Comparison of ENCODE assay signal across 8 mouse cellular contexts in the genomic region with DNA sequence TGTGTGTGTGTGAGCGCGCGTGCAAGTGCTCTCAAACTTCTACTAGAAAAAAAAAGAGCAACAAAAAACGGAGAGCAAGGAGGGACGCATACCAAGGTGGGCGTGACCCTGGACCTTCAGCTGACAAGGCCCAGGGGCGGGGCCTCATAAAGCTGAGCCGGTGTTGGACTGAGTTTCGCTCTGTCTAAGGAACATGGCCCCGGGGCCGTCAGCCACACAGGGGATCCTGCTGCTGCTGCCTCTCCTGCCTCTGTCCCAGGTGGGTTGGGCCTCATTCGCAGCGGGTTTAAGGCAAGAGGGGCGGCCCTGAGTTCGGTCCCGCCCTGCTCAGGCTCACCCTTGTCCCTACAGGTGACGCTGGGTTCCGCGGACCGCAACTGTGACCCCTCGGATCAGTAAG. TPM values are rescaled to one million over a fixed set of nuclear protein-coding genes. Genes with fewer than 3 reads are reported as not detected.
DNase-seq lines count a peak whose midpoint lies in the region; ATAC-seq lines count a peak whose summit lies in the region.

A gene (plus strand): TSS at position 163 of the 400 bp plus-strand sequence.

- 10% methylated on average over 21 of the region's 21 CpGs for WGBS in embryonic facial prominence, embryonic 10.5 days
- WGBS in heart, embryonic 15.5 days: 10% methylated on average over 21 of the region's 21 CpGs

- no peaks in the 10 kb centered on the region for H3K9me3 ChIP-seq in embryonic facial prominence, embryonic 10.5 days
- H3K9me3 ChIP-seq in heart, embryonic 15.5 days (replicated peaks): no peaks in the 10 kb centered on the region

- peaks cover 47% of the 10 kb centered on the region for H3K27me3 ChIP-seq in embryonic facial prominence, embryonic 10.5 days (replicated peaks; ENCODE audit: low read depth, poor library complexity, severe bottlenecking)
- peaks cover 17% of the 10 kb centered on the region for H3K27me3 ChIP-seq in heart, embryonic 15.5 days

- peak within 1 kb of the TSS; percentile 47 for H3K4me3 ChIP-seq in embryonic facial prominence, embryonic 10.5 days
- peak within 1 kb of the TSS; percentile 37 for H3K4me3 ChIP-seq in heart, embryonic 15.5 days

- intact Hi-C loops in left cerebral cortex, postnatal 25 days (cut with DNase I): no loop called here

- peak; percentile 30 to 66 for DNase-seq in spleen, postnatal 4 days (ENCODE audit: low spot score in 2 of 2)
- DNase-seq in spleen, adult 12 weeks (ENCODE audit: low spot score): no peak
- DNase-seq in embryonic facial prominence, embryonic 10.5 days (ENCODE audit: low spot score): peak; percentile 61
- DNase-seq in kidney, postnatal 10 days: peak; percentile 67
- DNase-seq in lung, postnatal 4 days: peak; percentile 65 to 71
- peak; percentile 56 for DNase-seq in yolk sac, embryonic 10.5 days (ENCODE audit: low spot score)
- no peak for DNase-seq in left cerebral cortex, postnatal 25 days (ENCODE audit: low spot score in 2 of 2)

- 0 out of 2 replicates have a peak within 1 kb of the TSS, but pooled peaks have one; percentile 14 for H3K9ac ChIP-seq in heart, embryonic 15.5 days

- H3K4me2 ChIP-seq in heart, embryonic 15.5 days: peak within 1 kb of the TSS; percentile 63

- no peak within 1 kb of the TSS for H3K27ac ChIP-seq in embryonic facial prominence, embryonic 10.5 days (replicated peaks)
- no peak within 1 kb of the TSS for H3K27ac ChIP-seq in heart, embryonic 15.5 days

- H3K4me1 ChIP-seq in embryonic facial prominence, embryonic 10.5 days: peaks cover 11% of the 10 kb centered on the region
- H3K4me1 ChIP-seq in heart, embryonic 15.5 days (replicated peaks): peaks cover 14% of the 10 kb centered on the region

- H3K36me3 ChIP-seq in embryonic facial prominence, embryonic 10.5 days (replicated peaks): no peaks in the 10 kb centered on the region
- no peaks in the 10 kb centered on the region for H3K36me3 ChIP-seq in heart, embryonic 15.5 days

- ATAC-seq in heart, embryonic 15.5 days (replicated peaks; ENCODE audit: insufficient number of reproducible peaks, insufficient read depth, low FRiP score, low read depth): 0 out of 2 replicates have a peak, but pooled peaks have one; percentile 12

RNA-seq across cellular contexts. Expression of the gene that starts here (rescaled TPM):
- polyA plus RNA-seq in embryonic facial prominence, embryonic 10.5 days (2016; fragmentation: Nextera tagmentation; extraction: Ambion mirVana): 0.16 TPM in 1 of 2 replicates, not detected in the other
- polyA plus RNA-seq in heart, embryonic 15.5 days (2015; fragmentation: Nextera tagmentation; extraction: Ambion mirVana): not detected in 2 replicates
- total RNA-seq in left cerebral cortex, postnatal 25 days (2021): 1 to 10 TPM; 1.5 TPM

Comparison
In these comparisons a context has a peak if more than half of its experiments do, and no peak if none do; other contexts are left out.
1. DNase-seq: peak in spleen, postnatal 4 days (2 of 2), kidney, postnatal 10 days (single experiment), lung, postnatal 4 days (2 of 2) and yolk sac, embryonic 10.5 days (single experiment); none in spleen, adult 12 weeks (single experiment) and left cerebral cortex, postnatal 25 days (0 of 2).
2. Peak in DNase-seq and H3K4me3 ChIP-seq in embryonic facial prominence, embryonic 10.5 days; RNA of the gene not detected or under 1 TPM.
3. Peak in ATAC-seq, H3K4me3 ChIP-seq, H3K9ac ChIP-seq and H3K4me2 ChIP-seq in heart, embryonic 15.5 days; RNA of the gene not detected or under 1 TPM.